Mouse (Mus musculus) urinary bladder, adult 18-20 months (tissue): ENCODE data around the gene Tprg.

Source experiments
- DNase-seq, 2 experiments: peaks; one replicate each; pipeline ENCODE4 v3.0.0; 2022; ENCODE audit warnings: low spot score in 2 of 2, mixed read lengths in 2 of 2

The Tprg gene

GRCm38 (mm10) chr16:25333279-25334219 lies 46.9 kb downstream of the Tprg start:
- no peak for DNase-seq

GRCm38 (mm10) chr16:25335058-25335703 lies 48.6 kb downstream of the Tprg start:
- DNase-seq: no peak

GRCm38 (mm10) chr16:25349626-25350025 lies 63.0 kb downstream of the Tprg start:
- DNase-seq: peak; percentile 27 to 51

GRCm38 (mm10) chr16:25367834-25368233 lies 81.2 kb downstream of the Tprg start:
- DNase-seq: no peak

- DNase-seq: no peak
Measured at GRCm38 (mm10) chr16:25369984-25370412, 83.4 kb downstream of the Tprg start.

GRCm38 (mm10) chr16:25374121-25374520 lies 87.5 kb downstream of the Tprg start:
- DNase-seq: no peak

GRCm38 (mm10) chr16:25374775-25375174 lies 88.2 kb downstream of the Tprg start:
- DNase-seq: no peak

GRCm38 (mm10) chr16:25376720-25377373 lies 90.2 kb downstream of the Tprg start:
- DNase-seq: peak; percentile 67 to 84

GRCm38 (mm10) chr16:25377695-25378094 lies 91.1 kb downstream of the Tprg start:
- DNase-seq: no peak

- peak in 1 of 2 experiments; percentile 52 for DNase-seq
Measured at GRCm38 (mm10) chr16:25385498-25386192, 99.0 kb downstream of the Tprg start.

- DNase-seq: no peak
Measured at GRCm38 (mm10) chr16:25394676-25395075, 108.1 kb downstream of the Tprg start.

- DNase-seq: no peak
Measured at GRCm38 (mm10) chr16:25404156-25404555, 117.5 kb downstream of the Tprg start.

- peak in 1 of 2 experiments; percentile 33 for DNase-seq
Measured at GRCm38 (mm10) chr16:25407204-25407886, 120.7 kb downstream of the Tprg start.

- no peak for DNase-seq
Measured at GRCm38 (mm10) chr16:25408032-25408431, 121.4 kb downstream of the Tprg start.

GRCm38 (mm10) chr16:25411307-25411706 lies 124.7 kb downstream of the Tprg start:
- no peak for DNase-seq

- no peak for DNase-seq
Measured at GRCm38 (mm10) chr16:25413885-25414284, 127.3 kb downstream of the Tprg start.

- DNase-seq: no peak
Measured at GRCm38 (mm10) chr16:25415186-25415585, 128.6 kb downstream of the Tprg start.

- no peak for DNase-seq
Measured at GRCm38 (mm10) chr16:25417875-25418630, 131.4 kb downstream of the Tprg start.

GRCm38 (mm10) chr16:25422997-25423396 lies 136.4 kb downstream of the Tprg start:
- no peak for DNase-seq

GRCm38 (mm10) chr16:25424001-25424400 lies 137.4 kb downstream of the Tprg start:
- no peak for DNase-seq
